Mouse (Mus musculus) hindbrain, embryonic 11.5 days (tissue): Measurements from ENCODE around the gene Kdm5d. TPM values are rescaled to one million over a fixed set of nuclear protein-coding genes. Genes with fewer than 3 reads are reported as not detected.
A peak's percentile ranks its signal among the peaks of the same experiment; 100 is the strongest.

ENCODE experiments used
- ATAC-seq: fragments of 200-750 bp; cut with Nextera tagmentation; 2 replicates; pipeline ENCODE4 v1.8.0; 2017; ENCODE audit warnings: mild to moderate bottlenecking, moderate TSS enrichment, moderate library complexity; ENCODE audit not compliant: low FRiP score
- DNase-seq: peaks from one replicate; pipeline ENCODE4 v3.0.0-alpha.2; 2015; ENCODE audit warnings: low spot score
- H3K27ac ChIP-seq: fragments of 300-500 bp; sonication (generic); 2 replicates; pipeline ENCODE4 v1.5.1; 2014; ENCODE audit warnings: mild to moderate bottlenecking, low read depth, low read length
- H3K27me3 ChIP-seq: fragments of 300-500 bp; sonication (generic); 2 replicates; pipeline ENCODE4 v1.6.1; 2014; ENCODE audit warnings: mild to moderate bottlenecking, low read length, moderate library complexity, mixed read lengths; ENCODE audit not compliant: control insufficient read depth, insufficient read depth
- H3K36me3 ChIP-seq: fragments of 300-500 bp; sonication (generic); 2 replicates; pipeline ENCODE4 v1.6.1; 2014; ENCODE audit warnings: mild to moderate bottlenecking, low read length, moderate library complexity, mixed read lengths; ENCODE audit not compliant: control insufficient read depth, insufficient read depth
- H3K4me1 ChIP-seq: fragments of 300-500 bp; sonication (generic); replicated peaks from 2 replicates; pipeline ENCODE4 v1.6.1; 2014; ENCODE audit warnings: low read length, mixed read lengths; ENCODE audit not compliant: control insufficient read depth, insufficient read depth
- H3K4me2 ChIP-seq: fragments of 300-500 bp; sonication (generic); replicated peaks from 2 replicates; pipeline ENCODE4 v1.6.1; 2014; ENCODE audit warnings: mild to moderate bottlenecking, low read depth, low read length
- H3K4me3 ChIP-seq: fragments of 300-500 bp; sonication (generic); 2 replicates; pipeline ENCODE4 v1.5.1; 2014; ENCODE audit warnings: low read depth, low read length
- H3K9ac ChIP-seq: fragments of 300-500 bp; sonication (generic); 2 replicates; pipeline ENCODE4 v1.6.1; 2014; ENCODE audit warnings: low read depth, low read length
- H3K9me3 ChIP-seq: fragments of 300-500 bp; sonication (generic); 2 replicates; pipeline ENCODE4 v1.6.1; 2016; ENCODE audit warnings: low read length; ENCODE audit not compliant: control insufficient read depth
- WGBS: fragments of 180-500 bp; shearing (Covaris S2); extraction: QIAGEN DNeasy Blood & Tissue Kit; methylation state at CpG from one replicate; pipeline ENCODE4 v1.1.7; 2014; 5-methylcytosine and 5-hydroxymethylcytosine counted together
- polyA plus RNA-seq: library from polyadenylated mRNA; unstranded; fragments of >200 nt; fragmentation: Nextera tagmentation; extraction: Ambion mirVana; gene quantifications from 2 replicates; pipeline ENCODE4 v1.2.1, GENCODE M21; 2014

The Kdm5d gene
- polyA plus RNA-seq, result 12.8 and 20.6 TPM in 2 replicates

DNA sequence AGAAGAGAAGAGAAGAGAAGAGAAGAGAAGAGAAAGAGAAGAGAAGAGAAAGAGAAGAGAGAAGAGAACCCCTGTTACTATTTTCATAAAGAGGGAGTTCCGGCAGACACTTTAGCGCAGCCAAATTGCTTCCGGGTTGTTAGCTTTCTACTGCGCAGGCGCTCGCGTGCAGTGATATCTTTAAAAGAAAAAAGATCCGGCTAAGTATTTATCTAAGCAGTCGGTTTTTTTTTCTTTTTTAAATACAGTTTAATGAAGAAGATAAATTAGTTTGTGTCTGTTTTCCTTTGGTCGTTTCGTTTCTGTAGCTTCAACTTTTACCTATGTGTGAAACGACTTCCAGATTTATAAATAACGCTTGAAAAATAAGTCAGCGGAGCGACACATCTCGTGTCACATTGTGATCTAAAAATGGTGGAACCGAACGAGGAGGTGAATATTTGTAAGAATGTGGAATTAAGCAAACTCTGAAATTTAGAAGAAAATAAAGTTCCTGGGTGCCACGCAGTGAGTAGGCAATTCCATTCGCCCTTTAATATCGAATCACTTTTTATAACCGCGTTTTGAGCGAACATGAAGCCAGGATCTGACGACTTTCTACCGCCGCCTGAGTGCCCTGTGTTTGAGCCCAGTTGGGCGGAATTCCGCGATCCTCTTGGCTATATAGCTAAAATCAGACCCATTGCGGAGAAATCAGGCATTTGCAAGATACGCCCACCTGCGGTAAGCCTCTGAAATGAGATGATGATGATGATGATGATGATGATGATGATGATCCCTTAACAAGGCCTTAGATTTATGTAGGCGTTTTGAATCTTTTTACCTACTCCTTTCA is at the start of gene Kdm5d:
TSS of gene Kdm5d (plus strand) at position 396 of the 835 bp plus-strand sequence.
- Histone ChIP-seq H3K9me3 (no peaks in the 10 kb centered on the region), H3K27me3 (no peaks in the 10 kb centered on the region), H3K4me2 (no peak within 1 kb of the TSS; the same call in 1 of the 2 replicates), H3K36me3 (no peaks in the 10 kb centered on the region), H3K27ac (no peak within 1 kb of the TSS), H3K4me3 (peak within 1 kb of the TSS; percentile 35), H3K4me1 (no peaks in the 10 kb centered on the region), H3K9ac (0 out of 2 replicates have a peak within 1 kb of the TSS, but pooled peaks have one; percentile 19)
- no peak for ATAC-seq
- DNase-seq, result peak; percentile 56
- 4% methylated on average over 25 of the region's 34 CpGs for WGBS

DNA sequence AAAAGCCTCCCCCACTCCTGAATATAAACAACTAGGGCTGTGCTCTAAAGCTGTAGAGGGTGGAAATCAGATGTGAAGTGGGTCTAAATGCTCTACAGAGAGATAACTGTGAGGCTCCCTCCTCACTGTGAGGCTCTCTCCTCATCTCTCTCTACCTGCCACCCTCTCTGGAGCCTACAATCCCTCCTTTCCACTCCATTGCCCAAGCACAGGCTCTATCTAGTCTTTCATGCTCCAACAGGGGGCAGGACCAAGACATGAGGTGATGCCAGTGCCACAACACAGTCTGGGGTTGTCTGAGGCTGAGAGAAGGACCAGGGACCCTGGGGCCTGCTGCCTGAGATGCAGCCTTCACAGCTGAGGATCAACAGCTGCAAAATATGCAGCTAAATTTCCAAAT is 25.2 kb upstream of the Kdm5d start:
- Histone ChIP-seq H3K27me3 (no peaks in the 10 kb centered on the region), H3K4me2 (no peak overlapping the region), H3K36me3 (no peaks in the 10 kb centered on the region), H3K4me1 (no peaks in the 10 kb centered on the region), H3K9ac (no peak overlapping the region), H3K27ac (no peak overlapping the region), H3K9me3 (no peaks in the 10 kb centered on the region), H3K4me3 (no peak overlapping the region)
- DNase-seq (no peak), ATAC-seq (peak; percentile 51; the same call in 1 of the 2 replicates)

DNA sequence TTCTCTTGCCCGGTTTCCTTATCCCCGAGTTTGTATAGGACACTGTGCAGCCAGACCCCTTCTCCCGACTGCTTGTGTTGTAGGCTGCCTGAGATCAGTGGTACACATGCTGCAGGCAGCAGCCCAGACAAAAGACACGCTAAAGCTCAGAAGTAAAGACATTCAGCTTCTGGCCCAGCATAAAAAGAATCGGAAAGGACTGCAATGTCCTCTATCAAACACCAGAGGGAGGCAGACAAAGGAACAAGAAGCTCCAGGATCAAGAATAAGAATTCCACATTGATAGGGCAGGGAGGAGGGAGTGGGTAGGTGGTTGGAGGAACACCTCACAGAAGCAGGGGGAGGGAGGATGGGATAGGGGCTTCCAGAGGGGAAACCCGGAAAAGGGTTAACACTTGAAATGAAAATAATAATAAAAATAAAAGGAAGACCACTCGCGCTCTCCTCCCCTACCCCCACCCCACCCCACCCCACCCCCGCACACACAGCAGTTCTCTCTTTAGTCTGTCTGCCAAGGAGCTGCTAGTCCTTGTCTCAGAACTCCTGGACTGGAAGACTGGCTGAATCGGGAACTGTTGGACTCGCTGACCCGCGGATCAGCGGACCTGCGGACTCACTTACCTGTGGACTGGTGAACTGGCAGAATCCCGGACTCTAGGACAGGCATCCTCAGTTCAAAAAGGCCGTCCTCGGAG is 24.6 kb upstream of the Kdm5d start:
- Histone ChIP-seq H3K36me3 (no peaks in the 10 kb centered on the region), H3K27ac (no peak overlapping the region), H3K27me3 (no peaks in the 10 kb centered on the region), H3K4me2 (no peak overlapping the region), H3K9ac (no peak overlapping the region), H3K9me3 (no peaks in the 10 kb centered on the region), H3K4me3 (no peak overlapping the region), H3K4me1 (no peaks in the 10 kb centered on the region)
- ATAC-seq (peak; percentile 61), DNase-seq (peak; percentile 31)
- WGBS, result 33% methylated on average over 13 of the region's 18 CpGs

Other genes starting within 250 kb of the Kdm5d start
- gene Zfy1, start 100.4 kb upstream of the Kdm5d start, polyA plus RNA-seq, result not detected in 2 replicates
- gene Uba1y, start 79.1 kb upstream of the Kdm5d start, polyA plus RNA-seq, result not detected in 2 replicates
- gene Eif2s3y, start 112.8 kb downstream of the Kdm5d start, polyA plus RNA-seq, result 22.8 and 55.5 TPM in 2 replicates